Mouse (Mus musculus): Measurements from ENCODE around the gene Slco1a6.
"Not testable (repeated sequence)": the region's sequence is repeated elsewhere in the genome, so short reads cannot be mapped to it uniquely, and the experiment has no call there.

The Slco1a6 gene

GRCm38 (mm10) chr6:142111667-142112305 is 96.5 kb downstream of the Slco1a6 start:
- no peaks in the 10 kb centered on the region for H3K27me3 ChIP-seq (ENCODE audit: control insufficient read depth, insufficient read depth, low read length, poor library complexity, severe bottlenecking)
- DNase-seq (ENCODE audit: low read depth, low spot score), result no peak
- no peaks in the 10 kb centered on the region for H3K36me3 ChIP-seq (ENCODE audit: control insufficient read depth, insufficient read depth, low read length, poor library complexity, severe bottlenecking)

GRCm38 (mm10) chr6:142091126-142091525 is 117.2 kb downstream of the Slco1a6 start:
- DNase-seq (ENCODE audit: low read depth, low spot score), result no peak
- H3K27me3 ChIP-seq (ENCODE audit: control insufficient read depth, insufficient read depth, low read length, poor library complexity, severe bottlenecking), result no peaks in the 10 kb centered on the region
- no peaks in the 10 kb centered on the region for H3K36me3 ChIP-seq (ENCODE audit: control insufficient read depth, insufficient read depth, low read length, poor library complexity, severe bottlenecking)

GRCm38 (mm10) chr6:142058281-142058680 is 150.0 kb downstream of the Slco1a6 start:
- H3K36me3 ChIP-seq (ENCODE audit: control insufficient read depth, insufficient read depth, low read length, poor library complexity, severe bottlenecking); H3K27me3 ChIP-seq (ENCODE audit: control insufficient read depth, insufficient read depth, low read length, poor library complexity, severe bottlenecking); DNase-seq (ENCODE audit: low read depth, low spot score): not testable (repeated sequence)

- H3K27me3 ChIP-seq (ENCODE audit: control insufficient read depth, insufficient read depth, low read length, poor library complexity, severe bottlenecking), result no peaks in the 10 kb centered on the region
- no peaks in the 10 kb centered on the region for H3K36me3 ChIP-seq (ENCODE audit: control insufficient read depth, insufficient read depth, low read length, poor library complexity, severe bottlenecking)
- no peak for DNase-seq (ENCODE audit: low read depth, low spot score)
Measured at GRCm38 (mm10) chr6:142047689-142048088, 160.6 kb downstream of the Slco1a6 start.

GRCm38 (mm10) chr6:142045746-142046145 is 162.6 kb downstream of the Slco1a6 start:
- DNase-seq (ENCODE audit: low read depth, low spot score), result no peak

GRCm38 (mm10) chr6:142041896-142042295 is 166.4 kb downstream of the Slco1a6 start:
- no peak for DNase-seq (ENCODE audit: low read depth, low spot score)
- Histone ChIP-seq H3K27me3 (ENCODE audit: control insufficient read depth, insufficient read depth, low read length, poor library complexity, severe bottlenecking) (no peaks in the 10 kb centered on the region), H3K36me3 (ENCODE audit: control insufficient read depth, insufficient read depth, low read length, poor library complexity, severe bottlenecking) (no peaks in the 10 kb centered on the region)

More at GRCm38 (mm10) chr6:142045746-142046145, 162.6 kb downstream of the Slco1a6 start:
- H3K36me3 ChIP-seq (ENCODE audit: control insufficient read depth, insufficient read depth, low read length, poor library complexity, severe bottlenecking), result no peaks in the 10 kb centered on the region
- no peaks in the 10 kb centered on the region for H3K27me3 ChIP-seq (ENCODE audit: control insufficient read depth, insufficient read depth, low read length, poor library complexity, severe bottlenecking)

- peak; percentile 1 for DNase-seq (ENCODE audit: low read depth, low spot score)
- Histone ChIP-seq H3K36me3 (ENCODE audit: control insufficient read depth, insufficient read depth, low read length, poor library complexity, severe bottlenecking) (no peaks in the 10 kb centered on the region), H3K27me3 (ENCODE audit: control insufficient read depth, insufficient read depth, low read length, poor library complexity, severe bottlenecking) (no peaks in the 10 kb centered on the region)
Measured at GRCm38 (mm10) chr6:142040306-142041175, 167.8 kb downstream of the Slco1a6 start.

- H3K36me3 ChIP-seq (ENCODE audit: control insufficient read depth, insufficient read depth, low read length, poor library complexity, severe bottlenecking), result no peaks in the 10 kb centered on the region
- no peak for DNase-seq (ENCODE audit: low read depth, low spot score)
- no peaks in the 10 kb centered on the region for H3K27me3 ChIP-seq (ENCODE audit: control insufficient read depth, insufficient read depth, low read length, poor library complexity, severe bottlenecking)
Measured at GRCm38 (mm10) chr6:142035771-142036170, 172.6 kb downstream of the Slco1a6 start.
